Mouse (Mus musculus) liver, postnatal 0 days (tissue): ENCODE data around the gene Bbs1.

Experiments
- CTCF ChIP-seq: sonication (generic); IDR thresholded peaks from 2 replicates; pipeline ENCODE4 v1.5.1; 2016; ENCODE audit warnings: antibody characterized with exemption, low read depth
- EP300 ChIP-seq: IDR thresholded peaks from 2 replicates; pipeline ENCODE4 v1.6.1; 2016; ENCODE audit warnings: antibody characterized with exemption, low read depth, mild to moderate bottlenecking

GRCm38 (mm10) chr19:4909376-4909775 lies 2.9 kb upstream of the Bbs1 start:
- TF ChIP-seq CTCF (no peak), EP300 (no peak)
